Mouse (Mus musculus) myocyte (in vitro differentiated cells): ENCODE data around the gene Cd300lf. TPM values are rescaled to one million over a fixed set of nuclear protein-coding genes. Genes with fewer than 3 reads are reported as not detected.

Experiments
- H3K27me3 ChIP-seq: one replicate; pipeline ENCODE4 v1.6.1; 2011; ENCODE audit not compliant: control insufficient read depth, insufficient read depth, insufficient read length
- H3K36me3 ChIP-seq: one replicate; pipeline ENCODE4 v1.6.1; 2011; ENCODE audit not compliant: control insufficient read depth, insufficient read depth
- H3K4me2 ChIP-seq: one replicate; pipeline ENCODE4 v1.6.1; 2011; ENCODE audit warnings: low read depth, control low read depth
- H3K4me3 ChIP-seq: one replicate; pipeline ENCODE4 v1.5.1; 2011; ENCODE audit warnings: mild to moderate bottlenecking, control low read depth, moderate library complexity
- H3K79me2 ChIP-seq: one replicate; pipeline ENCODE4 v1.6.1; 2011; ENCODE audit not compliant: control insufficient read depth, insufficient read depth
- H3ac ChIP-seq: one replicate; pipeline ENCODE4 v1.6.1; 2011; ENCODE audit not compliant: control insufficient read depth, insufficient read length
- CEBPB ChIP-seq: IDR thresholded peaks from 2 replicates; pipeline ENCODE4 v1.6.1; 2011; ENCODE audit warnings: mild to moderate bottlenecking, moderate library complexity; ENCODE audit not compliant: poor library complexity, insufficient read depth, severe bottlenecking
- E2F4 ChIP-seq: IDR thresholded peaks from one replicate; pipeline ENCODE4 v1.6.1; 2011; ENCODE audit warnings: mild to moderate bottlenecking, control low read depth, moderate library complexity; ENCODE audit not compliant: insufficient read depth
- MAX ChIP-seq: IDR thresholded peaks from one replicate; pipeline ENCODE4 v1.6.1; 2011; ENCODE audit warnings: low read depth, mild to moderate bottlenecking, control low read depth
- MYOD1 ChIP-seq, 3 experiments: IDR thresholded peaks; one replicate each; pipeline ENCODE4 v1.6.1; 2011; ENCODE audit warnings: control low read depth in 2 of 3, low read depth in 2 of 3, mild to moderate bottlenecking in 2 of 3, moderate library complexity in 1 of 3; ENCODE audit not compliant: insufficient read length in 2 of 3, control insufficient read depth in 1 of 3
- MYOG ChIP-seq, 3 experiments: IDR thresholded peaks; one replicate each; pipeline ENCODE4 v1.6.1; 2011; ENCODE audit warnings: control low read depth in 2 of 3, low read depth in 2 of 3, mild to moderate bottlenecking in 2 of 3; ENCODE audit not compliant: insufficient read length in 2 of 3, control insufficient read depth in 1 of 3, insufficient read depth in 1 of 3
- POLR2A ChIP-seq: IDR thresholded peaks from one replicate; pipeline ENCODE4 v1.6.1; 2011; ENCODE audit warnings: low read depth, mild to moderate bottlenecking, control low read depth, moderate library complexity; ENCODE audit not compliant: insufficient read length
- POLR2AphosphoS2 ChIP-seq: IDR thresholded peaks from one replicate; pipeline ENCODE4 v1.6.1; 2011; ENCODE audit warnings: low read depth, control low read depth; ENCODE audit not compliant: insufficient read length
- REST ChIP-seq: IDR thresholded peaks from one replicate; pipeline ENCODE4 v1.6.1; 2011; ENCODE audit warnings: mild to moderate bottlenecking, control low read depth, moderate library complexity; ENCODE audit not compliant: insufficient read depth, insufficient read length
- SRF ChIP-seq: IDR thresholded peaks from one replicate; pipeline ENCODE4 v1.6.1; 2011; ENCODE audit warnings: low read depth; ENCODE audit not compliant: control insufficient read depth, insufficient read length
- TCF12 ChIP-seq: IDR thresholded peaks from one replicate; pipeline ENCODE4 v1.6.1; 2011; ENCODE audit warnings: mild to moderate bottlenecking, control low read depth; ENCODE audit not compliant: poor library complexity, insufficient read depth, severe bottlenecking
- TCF3 ChIP-seq: IDR thresholded peaks from one replicate; pipeline ENCODE4 v1.6.1; 2011; ENCODE audit warnings: low read depth, control low read depth; ENCODE audit not compliant: insufficient read length
- USF1 ChIP-seq: IDR thresholded peaks from one replicate; pipeline ENCODE4 v1.6.1; 2011; ENCODE audit warnings: low read depth, mild to moderate bottlenecking, control low read depth, moderate library complexity
- polyA plus RNA-seq: library from polyadenylated mRNA; unstranded; fragments of >200 nt; fragmentation: generic; extraction: Trizol; gene quantifications from one replicate; pipeline ENCODE4 v1.2.1, GENCODE M21; 2012; ENCODE audit warnings: missing spikeins

The Cd300lf gene
- polyA plus RNA-seq, 1 experiment: not detected

- no peaks in the 10 kb centered on the region for H3K79me2 ChIP-seq
- peak overlapping the region; percentile 18 for H3K4me2 ChIP-seq
- no peak overlapping the region for H3ac ChIP-seq
- no peak for TF ChIP-seq MAX
- no peak for TF ChIP-seq USF1
- no peak for TF ChIP-seq MYOG (IDR thresholded peaks at IDR 0.05; ENCODE audit: control insufficient read depth in 1 of 3, insufficient read depth in 1 of 3, insufficient read length in 2 of 3, low read depth in 2 of 3)
- TF ChIP-seq TCF3: no peak
- no peak for TF ChIP-seq CEBPB
- no peak for TF ChIP-seq POLR2AphosphoS2
- TF ChIP-seq SRF: no peak
- TF ChIP-seq REST: no peak
- TF ChIP-seq MYOD1 (IDR thresholded peaks at IDR 0.05; ENCODE audit: control insufficient read depth in 1 of 3, insufficient read length in 2 of 3, low read depth in 2 of 3): no peak
- no peak for TF ChIP-seq TCF12
- TF ChIP-seq POLR2A: no peak
- no peak for TF ChIP-seq E2F4
- peaks cover 18% of the 10 kb centered on the region for H3K27me3 ChIP-seq
- no peak overlapping the region for H3K4me3 ChIP-seq
- H3K36me3 ChIP-seq: no peaks in the 10 kb centered on the region
Measured at GRCm38 (mm10) chr11:115153699-115154292, 20.0 kb upstream of the Cd300lf start.

GRCm38 (mm10) chr11:115153088-115153487 lies 19.3 kb upstream of the Cd300lf start:
- Histone ChIP-seq H3K79me2 (no peaks in the 10 kb centered on the region), H3ac (no peak overlapping the region), H3K4me3 (no peak overlapping the region), H3K27me3 (peaks cover 18% of the 10 kb centered on the region), H3K4me2 (no peak overlapping the region), H3K36me3 (no peaks in the 10 kb centered on the region)
- TF ChIP-seq MAX: no peak
- TF ChIP-seq E2F4: no peak
- no peak for TF ChIP-seq REST
- TF ChIP-seq POLR2A: no peak
- no peak for TF ChIP-seq POLR2AphosphoS2
- no peak for TF ChIP-seq MYOD1 (IDR thresholded peaks at IDR 0.05; ENCODE audit: control insufficient read depth in 1 of 3, insufficient read length in 2 of 3, low read depth in 2 of 3)
- TF ChIP-seq SRF: no peak
- TF ChIP-seq USF1: no peak
- TF ChIP-seq TCF3: no peak
- TF ChIP-seq CEBPB: no peak
- no peak for TF ChIP-seq MYOG (IDR thresholded peaks at IDR 0.05; ENCODE audit: control insufficient read depth in 1 of 3, insufficient read depth in 1 of 3, insufficient read length in 2 of 3, low read depth in 2 of 3)
- no peak for TF ChIP-seq TCF12

- no peak overlapping the region for H3K4me3 ChIP-seq
- TF ChIP-seq E2F4 (no peak), TCF12 (no peak)
- H3K27me3 ChIP-seq: peaks cover 18% of the 10 kb centered on the region
Measured at GRCm38 (mm10) chr11:115151755-115152429, 18.1 kb upstream of the Cd300lf start.

GRCm38 (mm10) chr11:115150741-115151254 lies 17.0 kb upstream of the Cd300lf start:
- Histone ChIP-seq H3K4me2 (no peak overlapping the region), H3K36me3 (no peaks in the 10 kb centered on the region), H3K27me3 (peaks cover 13% of the 10 kb centered on the region), H3K4me3 (no peak overlapping the region), H3ac (no peak overlapping the region), H3K79me2 (no peaks in the 10 kb centered on the region)
- TF ChIP-seq CEBPB (no peak), MAX (no peak), MYOG (IDR thresholded peaks at IDR 0.05; ENCODE audit: control insufficient read depth in 1 of 3, insufficient read depth in 1 of 3, insufficient read length in 2 of 3, low read depth in 2 of 3) (no peak), POLR2AphosphoS2 (no peak), REST (no peak), TCF3 (no peak), USF1 (no peak), MYOD1 (IDR thresholded peaks at IDR 0.05; ENCODE audit: control insufficient read depth in 1 of 3, insufficient read length in 2 of 3, low read depth in 2 of 3) (no peak), E2F4 (no peak), POLR2A (no peak), TCF12 (no peak), SRF (no peak)

More at GRCm38 (mm10) chr11:115151755-115152429, 18.1 kb upstream of the Cd300lf start:
- Histone ChIP-seq H3K36me3 (no peaks in the 10 kb centered on the region), H3K79me2 (no peaks in the 10 kb centered on the region), H3ac (no peak overlapping the region), H3K4me2 (no peak overlapping the region)
